Mouse (Mus musculus) embryonic facial prominence, embryonic 12.5 days (tissue): ENCODE results near the gene Schip1. TPM values are rescaled to one million over a fixed set of nuclear protein-coding genes. Genes with fewer than 3 reads are reported as not detected.

Experiments
- ATAC-seq: fragments of 200-750 bp; cut with Nextera tagmentation; 2 replicates; pipeline ENCODE4 v1.8.0; 2017; ENCODE audit not compliant: insufficient number of reproducible peaks, insufficient read depth, low FRiP score, low TSS enrichment
- H3K27ac ChIP-seq: fragments of 300-500 bp; sonication (generic); 2 replicates; pipeline ENCODE4 v1.5.1; 2016; ENCODE audit warnings: mild to moderate bottlenecking
- H3K27me3 ChIP-seq: fragments of 300-500 bp; sonication (generic); 2 replicates; pipeline ENCODE4 v1.6.1; 2016; ENCODE audit warnings: mild to moderate bottlenecking, moderate library complexity
- H3K36me3 ChIP-seq: fragments of 300-500 bp; sonication (generic); 2 replicates; pipeline ENCODE4 v1.6.1; 2016; ENCODE audit warnings: mild to moderate bottlenecking
- H3K4me1 ChIP-seq: fragments of 300-500 bp; sonication (generic); 2 replicates; pipeline ENCODE4 v1.6.1; 2016
- H3K4me2 ChIP-seq: fragments of 300-500 bp; sonication (generic); replicated peaks from 2 replicates; pipeline ENCODE4 v1.6.1; 2016; ENCODE audit warnings: mild to moderate bottlenecking, moderate library complexity
- H3K4me3 ChIP-seq: fragments of 300-500 bp; sonication (generic); 2 replicates; pipeline ENCODE4 v1.5.1; 2016; ENCODE audit warnings: mild to moderate bottlenecking
- H3K9ac ChIP-seq: fragments of 300-500 bp; sonication (generic); 2 replicates; pipeline ENCODE4 v1.6.1; 2016; ENCODE audit warnings: mild to moderate bottlenecking, moderate library complexity
- H3K9me3 ChIP-seq: fragments of 300-500 bp; sonication (generic); 2 replicates; pipeline ENCODE4 v1.6.1; 2016; ENCODE audit warnings: mild to moderate bottlenecking, moderate library complexity
- WGBS: fragments of 180-500 bp; shearing (Covaris S2); methylation state at CpG from one replicate; pipeline ENCODE4 v1.1.7; 2016; 5-methylcytosine and 5-hydroxymethylcytosine counted together
- polyA plus RNA-seq: library from polyadenylated mRNA; unstranded; fragments of >200 nt; fragmentation: Nextera tagmentation; extraction: Ambion mirVana; gene quantifications from 2 replicates; pipeline ENCODE4 v1.2.1, GENCODE M21; 2016

Schip1 gene
- polyA plus RNA-seq, 1 experiment from 2014 or later: 37.6 TPM

- Histone ChIP-seq H3K27ac (no peak overlapping the region), H3K4me3 (no peak overlapping the region), H3K9me3 (no peaks in the 10 kb centered on the region), H3K4me2 (no peak overlapping the region), H3K9ac (no peak overlapping the region), H3K27me3 (no peaks in the 10 kb centered on the region), H3K4me1 (0 out of 2 replicates have a peak, but pooled peaks cover 5% of the 10 kb centered on the region), H3K36me3 (no peaks in the 10 kb centered on the region)
- 22% methylated on average over 6 of the region's 6 CpGs for WGBS
- no peak for ATAC-seq
These were observed 481.3 kb downstream of the Schip1 start for GRCm38 (mm10) chr3:68545898-68546297.

GRCm38 (mm10) chr3:68555087-68555662 is 490.6 kb downstream of the Schip1 start:
- 0 out of 2 replicates have a peak, but pooled peaks have one; percentile 6 for ATAC-seq
- H3K36me3 ChIP-seq: no peaks in the 10 kb centered on the region
- no peaks in the 10 kb centered on the region for H3K27me3 ChIP-seq
- H3K4me1 ChIP-seq: peaks cover 3% of the 10 kb centered on the region; the same call in 1 of the 2 replicates
- WGBS: 76% methylated on average over 4 of the region's 4 CpGs
- no peaks in the 10 kb centered on the region for H3K9me3 ChIP-seq
- H3K27ac ChIP-seq: no peak overlapping the region
- no peak overlapping the region for H3K4me3 ChIP-seq
- no peak overlapping the region for H3K4me2 ChIP-seq
- no peak overlapping the region for H3K9ac ChIP-seq

- Histone ChIP-seq H3K36me3 (no peaks in the 10 kb centered on the region), H3K4me2 (no peak overlapping the region), H3K27ac (no peak overlapping the region), H3K9ac (no peak overlapping the region), H3K27me3 (no peaks in the 10 kb centered on the region), H3K4me1 (peaks cover 3% of the 10 kb centered on the region; the same call in 1 of the 2 replicates), H3K9me3 (no peaks in the 10 kb centered on the region), H3K4me3 (no peak overlapping the region)
- WGBS: 91% methylated on average over 9 of the region's 9 CpGs
- no peak for ATAC-seq
These were observed 492.3 kb downstream of the Schip1 start for GRCm38 (mm10) chr3:68556891-68557290.

- H3K4me2 ChIP-seq: no peak overlapping the region
- no peaks in the 10 kb centered on the region for H3K9me3 ChIP-seq
- no peaks in the 10 kb centered on the region for H3K27me3 ChIP-seq
- H3K4me3 ChIP-seq: no peak overlapping the region
- H3K9ac ChIP-seq: no peak overlapping the region
- H3K4me1 ChIP-seq: peaks cover 3% of the 10 kb centered on the region; the same call in 1 of the 2 replicates
- WGBS: 75% methylated on average over 6 of the region's 6 CpGs
- no peak for ATAC-seq
- H3K27ac ChIP-seq: no peak overlapping the region
- H3K36me3 ChIP-seq: no peaks in the 10 kb centered on the region
These were observed 494.1 kb downstream of the Schip1 start for GRCm38 (mm10) chr3:68558744-68559143.

GRCm38 (mm10) chr3:68560057-68560456 is 495.5 kb downstream of the Schip1 start:
- H3K36me3 ChIP-seq: no peaks in the 10 kb centered on the region
- no peak for ATAC-seq
- no peaks in the 10 kb centered on the region for H3K4me1 ChIP-seq
- H3K27ac ChIP-seq: no peak overlapping the region
- no peak overlapping the region for H3K4me3 ChIP-seq
- 90% methylated on average over 5 of the region's 5 CpGs for WGBS
- no peaks in the 10 kb centered on the region for H3K27me3 ChIP-seq
- H3K4me2 ChIP-seq: no peak overlapping the region
- no peak overlapping the region for H3K9ac ChIP-seq
- H3K9me3 ChIP-seq: no peaks in the 10 kb centered on the region

GRCm38 (mm10) chr3:68562838-68563237 is 498.2 kb downstream of the Schip1 start:
- 67% methylated on average over 2 of the region's 2 CpGs for WGBS
- no peak overlapping the region for H3K4me3 ChIP-seq

GRCm38 (mm10) chr3:68563922-68564321 is 499.3 kb downstream of the Schip1 start:
- no peaks in the 10 kb centered on the region for H3K36me3 ChIP-seq
- H3K4me1 ChIP-seq: peaks cover 10% of the 10 kb centered on the region; the same call in 1 of the 2 replicates
- 84% methylated on average over 8 of the region's 8 CpGs for WGBS
- H3K9ac ChIP-seq: no peak overlapping the region
- no peak for ATAC-seq
- no peaks in the 10 kb centered on the region for H3K27me3 ChIP-seq
- H3K4me3 ChIP-seq: no peak overlapping the region
- H3K27ac ChIP-seq: no peak overlapping the region
- H3K9me3 ChIP-seq: no peaks in the 10 kb centered on the region
- no peak overlapping the region for H3K4me2 ChIP-seq

More at GRCm38 (mm10) chr3:68562838-68563237, 498.2 kb downstream of the Schip1 start:
- H3K27ac ChIP-seq: no peak overlapping the region
- ATAC-seq: no peak
- no peak overlapping the region for H3K4me2 ChIP-seq
- H3K4me1 ChIP-seq: no peaks in the 10 kb centered on the region
- no peak overlapping the region for H3K9ac ChIP-seq
- H3K36me3 ChIP-seq: no peaks in the 10 kb centered on the region
- H3K27me3 ChIP-seq: no peaks in the 10 kb centered on the region
- no peaks in the 10 kb centered on the region for H3K9me3 ChIP-seq

GRCm38 (mm10) chr3:68564978-68565674 is 500.5 kb downstream of the Schip1 start:
- H3K9me3 ChIP-seq: no peaks in the 10 kb centered on the region
- no peaks in the 10 kb centered on the region for H3K27me3 ChIP-seq
- 71% methylated on average over 10 of the region's 10 CpGs for WGBS
- no peak overlapping the region for H3K9ac ChIP-seq
- no peaks in the 10 kb centered on the region for H3K36me3 ChIP-seq
- ATAC-seq: no peak
- H3K27ac ChIP-seq: no peak overlapping the region
- peaks cover 11% of the 10 kb centered on the region; the same call in 1 of the 2 replicates for H3K4me1 ChIP-seq
- no peak overlapping the region for H3K4me3 ChIP-seq
- no peak overlapping the region for H3K4me2 ChIP-seq

- Histone ChIP-seq H3K27me3 (no peaks in the 10 kb centered on the region), H3K4me1 (peaks cover 11% of the 10 kb centered on the region; the same call in 1 of the 2 replicates), H3K36me3 (no peaks in the 10 kb centered on the region), H3K4me3 (no peak overlapping the region), H3K4me2 (no peak overlapping the region), H3K9ac (no peak overlapping the region), H3K27ac (no peak overlapping the region), H3K9me3 (no peaks in the 10 kb centered on the region)
- no peak for ATAC-seq
- WGBS: 51% methylated on average over 4 of the region's 4 CpGs
These were observed 501.1 kb downstream of the Schip1 start for GRCm38 (mm10) chr3:68565675-68566055.

- Histone ChIP-seq H3K27me3 (no peaks in the 10 kb centered on the region), H3K4me3 (no peak overlapping the region), H3K27ac (no peak overlapping the region), H3K4me2 (no peak overlapping the region), H3K4me1 (peaks cover 18% of the 10 kb centered on the region), H3K9ac (no peak overlapping the region), H3K36me3 (no peaks in the 10 kb centered on the region), H3K9me3 (no peaks in the 10 kb centered on the region)
- 81% methylated on average over 7 of the region's 7 CpGs for WGBS
- no peak for ATAC-seq
These were observed 503.0 kb downstream of the Schip1 start for GRCm38 (mm10) chr3:68567581-68567980.

GRCm38 (mm10) chr3:68568149-68568548 is 503.5 kb downstream of the Schip1 start:
- Histone ChIP-seq H3K4me2 (no peak overlapping the region), H3K27ac (peak overlapping the region; percentile 60; the same call in 1 of the 2 replicates), H3K4me1 (peaks cover 19% of the 10 kb centered on the region), H3K9me3 (no peaks in the 10 kb centered on the region), H3K27me3 (no peaks in the 10 kb centered on the region), H3K9ac (no peak overlapping the region), H3K4me3 (no peak overlapping the region), H3K36me3 (no peaks in the 10 kb centered on the region)
- 50% methylated on average over 3 of the region's 3 CpGs for WGBS
- no peak for ATAC-seq

- Histone ChIP-seq H3K4me2 (no peak overlapping the region), H3K27me3 (no peaks in the 10 kb centered on the region), H3K36me3 (no peaks in the 10 kb centered on the region), H3K27ac (peak overlapping the region; percentile 60; the same call in 1 of the 2 replicates), H3K4me1 (peaks cover 19% of the 10 kb centered on the region), H3K4me3 (no peak overlapping the region), H3K9me3 (no peaks in the 10 kb centered on the region), H3K9ac (no peak overlapping the region)
- 29% methylated on average over 7 of the region's 7 CpGs for WGBS
- ATAC-seq: no peak
These were observed 504.1 kb downstream of the Schip1 start for GRCm38 (mm10) chr3:68568716-68569115.
